Mouse (Mus musculus): ENCODE results near the gene Ttc38. TPM values are rescaled to one million over a fixed set of nuclear protein-coding genes. Genes with fewer than 3 reads are reported as not detected.

Gene Ttc38
- polyA plus RNA-seq, 1 experiment from 2014 or later = 3.0 TPM

GRCm38 (mm10) chr15:85807404-85807803, 24.7 kb upstream of the Ttc38 start:
- Histone ChIP-seq H3K4me1 (replicated peaks) (peaks cover 16% of the 10 kb centered on the region), H3K9me3 (no peaks in the 10 kb centered on the region), H3K27ac (no peak overlapping the region), H3K4me3 (no peak overlapping the region), H3K36me3 (no peaks in the 10 kb centered on the region), H3K27me3 (ENCODE audit: insufficient read depth, poor library complexity, severe bottlenecking) (no peaks in the 10 kb centered on the region)
- WGBS = 86% methylated on average over 4 of the region's 4 CpGs
- DNase-seq (ENCODE audit: low spot score) = no peak

- no peaks in the 10 kb centered on the region for H3K9me3 ChIP-seq
- WGBS = 77% methylated on average over 6 of the region's 6 CpGs
- no peaks in the 10 kb centered on the region for H3K27me3 ChIP-seq (ENCODE audit: insufficient read depth, poor library complexity, severe bottlenecking)
- peaks cover 16% of the 10 kb centered on the region for H3K4me1 ChIP-seq (replicated peaks)
- H3K27ac ChIP-seq = no peak overlapping the region
- DNase-seq (ENCODE audit: low spot score) = no peak
- H3K4me3 ChIP-seq = no peak overlapping the region
- no peaks in the 10 kb centered on the region for H3K36me3 ChIP-seq
These were observed 24.1 kb upstream of the Ttc38 start for GRCm38 (mm10) chr15:85808031-85808430.

GRCm38 (mm10) chr15:85808434-85808833, 23.7 kb upstream of the Ttc38 start:
- 50% methylated on average over 8 of the region's 8 CpGs for WGBS
- H3K9me3 ChIP-seq = no peaks in the 10 kb centered on the region
- H3K4me3 ChIP-seq = no peak overlapping the region
- no peak for DNase-seq (ENCODE audit: low spot score)
- peaks cover 16% of the 10 kb centered on the region for H3K4me1 ChIP-seq (replicated peaks)
- no peaks in the 10 kb centered on the region for H3K27me3 ChIP-seq (ENCODE audit: insufficient read depth, poor library complexity, severe bottlenecking)
- no peaks in the 10 kb centered on the region for H3K36me3 ChIP-seq
- no peak overlapping the region for H3K27ac ChIP-seq

GRCm38 (mm10) chr15:85809091-85809490, 23.0 kb upstream of the Ttc38 start:
- Histone ChIP-seq H3K4me1 (replicated peaks) (peaks cover 16% of the 10 kb centered on the region), H3K27me3 (ENCODE audit: insufficient read depth, poor library complexity, severe bottlenecking) (no peaks in the 10 kb centered on the region), H3K9me3 (no peaks in the 10 kb centered on the region), H3K4me3 (no peak overlapping the region), H3K27ac (no peak overlapping the region), H3K36me3 (no peaks in the 10 kb centered on the region)
- WGBS = 89% methylated on average over 12 of the region's 12 CpGs
- no peak for DNase-seq (ENCODE audit: low spot score)

GRCm38 (mm10) chr15:85810462-85810805, 21.7 kb upstream of the Ttc38 start:
- Histone ChIP-seq H3K36me3 (no peaks in the 10 kb centered on the region), H3K27ac (no peak overlapping the region), H3K9me3 (peaks cover 2% of the 10 kb centered on the region; the same call in 1 of the 2 replicates), H3K4me3 (peak overlapping the region; percentile 85), H3K4me1 (replicated peaks) (peaks cover 16% of the 10 kb centered on the region), H3K27me3 (ENCODE audit: insufficient read depth, poor library complexity, severe bottlenecking) (no peaks in the 10 kb centered on the region)
- no peak for DNase-seq (ENCODE audit: low spot score)
- 90% methylated on average over 5 of the region's 5 CpGs for WGBS

GRCm38 (mm10) chr15:85810806-85811521, 21.1 kb upstream of the Ttc38 start:
- Histone ChIP-seq H3K4me1 (replicated peaks) (peaks cover 16% of the 10 kb centered on the region), H3K36me3 (no peaks in the 10 kb centered on the region), H3K27me3 (ENCODE audit: insufficient read depth, poor library complexity, severe bottlenecking) (no peaks in the 10 kb centered on the region), H3K9me3 (peaks cover 7% of the 10 kb centered on the region; the same call in 1 of the 2 replicates), H3K4me3 (peak overlapping the region; percentile 85), H3K27ac (peak overlapping the region; percentile 95)
- 8% methylated on average over 36 of the region's 36 CpGs for WGBS
- no peak for DNase-seq (ENCODE audit: low spot score)

- H3K4me3 ChIP-seq = peak within 1 kb of the TSS; percentile 85
- peak within 1 kb of the TSS; percentile 95 for H3K27ac ChIP-seq
- WGBS = 4% methylated on average over 36 of the region's 36 CpGs
- no peaks in the 10 kb centered on the region for H3K27me3 ChIP-seq (ENCODE audit: insufficient read depth, poor library complexity, severe bottlenecking)
- DNase-seq (ENCODE audit: low spot score) = peak; percentile 98
- peaks cover 16% of the 10 kb centered on the region for H3K4me1 ChIP-seq (replicated peaks)
- no peaks in the 10 kb centered on the region for H3K36me3 ChIP-seq
- peaks cover 9% of the 10 kb centered on the region; the same call in 1 of the 2 replicates for H3K9me3 ChIP-seq
These were observed 20.4 kb upstream of the Ttc38 start, which contains the start of gene Cdpf1 for GRCm38 (mm10) chr15:85811535-85812277. Cdpf1 (minus strand) TSS chr15:85811697.

GRCm38 (mm10) chr15:85813428-85813827, 18.7 kb upstream of the Ttc38 start:
- Histone ChIP-seq H3K36me3 (no peaks in the 10 kb centered on the region), H3K27me3 (ENCODE audit: insufficient read depth, poor library complexity, severe bottlenecking) (no peaks in the 10 kb centered on the region), H3K4me3 (no peak overlapping the region), H3K9me3 (peaks cover 11% of the 10 kb centered on the region; the same call in 1 of the 2 replicates), H3K4me1 (replicated peaks) (peaks cover 16% of the 10 kb centered on the region), H3K27ac (no peak overlapping the region)
- 71% methylated on average over 10 of the region's 10 CpGs for WGBS
- DNase-seq (ENCODE audit: low spot score) = no peak

- Histone ChIP-seq H3K4me1 (replicated peaks) (peaks cover 12% of the 10 kb centered on the region), H3K27ac (peak within 1 kb of the TSS; percentile 86), H3K4me3 (peak within 1 kb of the TSS; percentile 67), H3K9me3 (peaks cover 7% of the 10 kb centered on the region; the same call in 1 of the 2 replicates), H3K27me3 (ENCODE audit: insufficient read depth, poor library complexity, severe bottlenecking) (peaks cover 38% of the 10 kb centered on the region), H3K36me3 (no peaks in the 10 kb centered on the region)
- WGBS = 1% methylated on average over 65 of the region's 65 CpGs
- peak; percentile 43 for DNase-seq (ENCODE audit: low spot score)
These were observed 10.7 kb upstream of the Ttc38 start, which contains the start of gene Pkdrej for GRCm38 (mm10) chr15:85821203-85822010. Pkdrej (minus strand) TSS chr15:85821734.

- Histone ChIP-seq H3K27me3 (ENCODE audit: insufficient read depth, poor library complexity, severe bottlenecking) (peaks cover 38% of the 10 kb centered on the region), H3K27ac (peak overlapping the region; percentile 86), H3K4me3 (peak overlapping the region; percentile 67), H3K9me3 (peaks cover 5% of the 10 kb centered on the region; the same call in 1 of the 2 replicates), H3K4me1 (replicated peaks) (peaks cover 12% of the 10 kb centered on the region), H3K36me3 (no peaks in the 10 kb centered on the region)
- WGBS = 16% methylated on average over 4 of the region's 4 CpGs
- no peak for DNase-seq (ENCODE audit: low spot score)
These were observed 10.1 kb upstream of the Ttc38 start for GRCm38 (mm10) chr15:85822011-85822359.

- H3K4me1 ChIP-seq (replicated peaks) = peaks cover 10% of the 10 kb centered on the region
- H3K9me3 ChIP-seq = no peaks in the 10 kb centered on the region
- WGBS = 73% methylated on average over 5 of the region's 5 CpGs
- no peak overlapping the region for H3K4me3 ChIP-seq
- H3K36me3 ChIP-seq = no peaks in the 10 kb centered on the region
- DNase-seq (ENCODE audit: low spot score) = no peak
- peaks cover 20% of the 10 kb centered on the region for H3K27me3 ChIP-seq (ENCODE audit: insufficient read depth, poor library complexity, severe bottlenecking)
- no peak overlapping the region for H3K27ac ChIP-seq
These were observed 5.4 kb upstream of the Ttc38 start for GRCm38 (mm10) chr15:85826676-85827075.

- 92% methylated on average over 4 of the region's 4 CpGs for WGBS
- no peak overlapping the region for H3K27ac ChIP-seq
- H3K4me3 ChIP-seq = no peak overlapping the region
- DNase-seq (ENCODE audit: low spot score) = no peak
- H3K4me1 ChIP-seq (replicated peaks) = peaks cover 17% of the 10 kb centered on the region
- peaks cover 8% of the 10 kb centered on the region; the same call in 1 of the 2 replicates for H3K27me3 ChIP-seq (ENCODE audit: insufficient read depth, poor library complexity, severe bottlenecking)
- no peaks in the 10 kb centered on the region for H3K9me3 ChIP-seq
- no peaks in the 10 kb centered on the region for H3K36me3 ChIP-seq
These were observed 4.0 kb upstream of the Ttc38 start for GRCm38 (mm10) chr15:85828071-85828470.
